Comparison of ENCODE assay signal across 9 mouse cellular contexts in the genomic region with DNA sequence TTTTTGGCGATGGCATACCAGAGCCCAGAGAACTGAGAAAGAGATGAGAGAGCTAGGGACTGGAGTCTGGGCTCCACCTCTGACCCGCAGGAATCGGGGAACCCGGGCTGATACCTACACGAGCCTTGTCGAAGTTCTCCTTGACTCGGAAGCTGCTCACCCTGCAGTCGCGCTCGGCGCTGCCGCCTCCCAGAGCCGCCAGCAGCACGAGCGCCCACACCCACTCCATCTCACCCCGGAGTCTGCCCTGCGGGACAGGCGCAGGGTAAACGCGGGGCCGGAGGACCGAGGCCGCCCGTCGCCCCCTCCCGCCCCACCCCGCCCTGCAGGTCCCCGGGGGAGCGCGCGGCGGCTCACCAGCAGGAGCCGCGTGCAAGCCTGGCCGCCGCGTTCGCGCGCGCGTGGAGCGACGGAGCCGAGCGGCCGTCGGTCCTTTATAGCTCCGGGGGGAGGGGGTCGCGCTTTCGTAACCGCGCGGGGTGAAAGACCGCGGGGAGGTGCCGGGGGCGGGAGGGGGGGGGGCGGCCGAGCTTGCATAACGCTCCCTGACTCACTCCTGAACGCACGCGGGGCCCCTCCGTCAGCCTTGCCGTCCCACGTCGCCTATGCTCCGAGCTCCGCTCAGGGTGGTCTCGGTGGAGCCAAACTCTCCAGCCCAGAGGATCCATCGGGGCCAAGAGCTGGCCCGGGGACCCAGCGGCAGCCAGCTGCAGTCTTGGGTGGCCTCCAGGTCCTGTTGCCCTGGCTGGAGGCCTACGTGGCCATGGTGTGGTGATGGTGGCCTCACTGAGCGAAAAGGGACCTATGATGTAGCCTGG. TPM values are rescaled to one million over a fixed set of nuclear protein-coding genes. Genes with fewer than 3 reads are reported as not detected.
DNase-seq lines count a peak whose midpoint lies in the region; ATAC-seq lines count a peak whose summit lies in the region.
"Had no signal": no experiment of that assay in that cellular context is flagged by ENCODE, and none has a peak within 500 bp of the region (broad histone marks: within the 10 kb centered on the region; RNA-seq: fewer than 3 reads in every experiment).

No protein-coding gene starts in this region.

- H3K9ac ChIP-seq in embryonic facial prominence, embryonic 13.5 days, result peak overlapping the region; percentile 64
- peak overlapping the region; percentile 54; the same call in 1 of the 2 replicates for H3K9ac ChIP-seq in heart, embryonic 11.5 days (ENCODE audit: low read depth, low read length)

- ATAC-seq in embryonic facial prominence, embryonic 13.5 days (ENCODE audit: insufficient number of reproducible peaks, insufficient read depth, low FRiP score, low TSS enrichment, low read depth), result 0 out of 2 replicates have a peak, but pooled peaks have one; percentile 3
- ATAC-seq in heart, embryonic 11.5 days (replicated peaks; ENCODE audit: insufficient number of reproducible peaks, low FRiP score, low TSS enrichment), result no peak

- no peak overlapping the region for H3K27ac ChIP-seq in embryonic facial prominence, embryonic 13.5 days
- no peak overlapping the region for H3K27ac ChIP-seq in heart, embryonic 11.5 days (ENCODE audit: low read depth, low read length)

- H3K9me3 ChIP-seq in embryonic facial prominence, embryonic 13.5 days, result no peaks in the 10 kb centered on the region
- H3K9me3 ChIP-seq in heart, embryonic 11.5 days (replicated peaks; ENCODE audit: control insufficient read depth, low read length), result no peaks in the 10 kb centered on the region

- H3K4me3 ChIP-seq in embryonic facial prominence, embryonic 13.5 days, result peak overlapping the region; percentile 55
- H3K4me3 ChIP-seq in heart, embryonic 11.5 days (ENCODE audit: low read depth, low read length), result peak overlapping the region; percentile 64

- H3K27me3 ChIP-seq in embryonic facial prominence, embryonic 13.5 days, result peaks cover 47% of the 10 kb centered on the region
- peaks cover 30% of the 10 kb centered on the region for H3K27me3 ChIP-seq in heart, embryonic 11.5 days (ENCODE audit: control insufficient read depth, insufficient read depth, low read length)

- no peaks in the 10 kb centered on the region for H3K36me3 ChIP-seq in embryonic facial prominence, embryonic 13.5 days
- no peaks in the 10 kb centered on the region for H3K36me3 ChIP-seq in heart, embryonic 11.5 days (ENCODE audit: control insufficient read depth, insufficient read depth, low read length)

- peak overlapping the region; percentile 86 for H3K4me2 ChIP-seq in embryonic facial prominence, embryonic 13.5 days
- peak overlapping the region; percentile 93 for H3K4me2 ChIP-seq in heart, embryonic 11.5 days

- H3K4me1 ChIP-seq in embryonic facial prominence, embryonic 13.5 days, result peaks cover 8% of the 10 kb centered on the region; the same call in 1 of the 2 replicates
- no peaks in the 10 kb centered on the region; the same call in 1 of the 2 replicates for H3K4me1 ChIP-seq in heart, embryonic 11.5 days (ENCODE audit: control insufficient read depth, insufficient read depth, low read length)

- peak; percentile 13 to 26 for DNase-seq in layer of hippocampus, postnatal 10 days (ENCODE audit: low spot score in 2 of 2)
- no peak for DNase-seq in layer of hippocampus, adult 9-10 months (ENCODE audit: low spot score)
- peak; percentile 10 to 11 for DNase-seq in layer of hippocampus, postnatal 25 days (ENCODE audit: extremely low spot score in 1 of 2, low spot score in 1 of 2)
- DNase-seq in lung, postnatal 4 days, result peak; percentile 36 to 65
- peak; percentile 36 for DNase-seq in right cerebral cortex, postnatal 4 days
- no peak for DNase-seq in natural killer cell, adult 2 months (ENCODE audit: low spot score in 2 of 2)

- WGBS in embryonic facial prominence, embryonic 13.5 days, result 1% methylated on average over 56 of the region's 77 CpGs
- WGBS in heart, embryonic 11.5 days (ENCODE audit: insufficient replicate concordance), result under 1% methylated on average over 64 of the region's 77 CpGs

RNA-seq across cellular contexts. Expression of a gene that starts 0.5 kb away (rescaled TPM):
- total RNA-seq in layer of hippocampus, postnatal 10 days (2021), result 1 to 10 TPM; 7.9 to 9.2 TPM
- 2.3 and 21.4 TPM in 2 replicates for polyA plus RNA-seq in embryonic facial prominence, embryonic 13.5 days (2015; fragmentation: Nextera tagmentation; extraction: Ambion mirVana)
- 8.8 and 33.6 TPM in 2 replicates for polyA plus RNA-seq in heart, embryonic 11.5 days (2014; fragmentation: Nextera tagmentation; extraction: Ambion mirVana)
- total RNA-seq in layer of hippocampus, postnatal 25 days (2021), result 10 to 100 TPM; 10.5 to 10.6 TPM

RNA-seq across cellular contexts. Expression of a gene that starts 8.0 kb away (rescaled TPM):
- total RNA-seq in layer of hippocampus, postnatal 10 days (2021), result under 1 TPM; 0.16 to 0.18 TPM
- polyA plus RNA-seq in embryonic facial prominence, embryonic 13.5 days (2015; fragmentation: Nextera tagmentation; extraction: Ambion mirVana), result not detected in 2 replicates
- 0.06 TPM in 1 of 2 replicates, not detected in the other for polyA plus RNA-seq in heart, embryonic 11.5 days (2014; fragmentation: Nextera tagmentation; extraction: Ambion mirVana)
- under 1 TPM; 0.14 to 0.17 TPM for total RNA-seq in layer of hippocampus, postnatal 25 days (2021)
- total RNA-seq: layer of hippocampus, postnatal 36 days had no signal

RNA-seq across cellular contexts. Expression of a gene that starts 27.7 kb away (rescaled TPM):
- not detected for total RNA-seq in layer of hippocampus, postnatal 10 days (2021)
- polyA plus RNA-seq in embryonic facial prominence, embryonic 13.5 days (2015; fragmentation: Nextera tagmentation; extraction: Ambion mirVana), result not detected in 2 replicates
- polyA plus RNA-seq in heart, embryonic 11.5 days (2014; fragmentation: Nextera tagmentation; extraction: Ambion mirVana), result 0.15 TPM in 1 of 2 replicates, not detected in the other
- not detected for total RNA-seq in layer of hippocampus, postnatal 25 days (2021)
- total RNA-seq: layer of hippocampus, postnatal 36 days had no signal

Comparison
In these comparisons a context has a peak if more than half of its experiments do, and no peak if none do; other contexts are left out.
1. DNase-seq: peak in layer of hippocampus, postnatal 10 days (2 of 2), layer of hippocampus, postnatal 25 days (2 of 2), lung, postnatal 4 days (2 of 2) and right cerebral cortex, postnatal 4 days (single experiment); none in layer of hippocampus, adult 9-10 months (single experiment) and natural killer cell, adult 2 months (0 of 2).